Mouse (Mus musculus): ENCODE measurements at regions not wholly inside any gene's neighbourhood (a gene's known extent, or its start where the extent isn't known, plus 50 kb on each side); places are given as distances from the start of the nearest gene placed in this dataset.

GRCm38 (mm10) chr6:67127727-67128126 lies 90.5 kb upstream of the Gadd45a start:
- TF ChIP-seq POLR2A (IDR thresholded peaks at IDR 0.05; ENCODE audit: insufficient read length, low read depth) (no peak), POLR2AphosphoS2 (IDR thresholded peaks at IDR 0.05; ENCODE audit: insufficient read length, low read depth) (no peak), TCF12 (IDR thresholded peaks at IDR 0.05; ENCODE audit: insufficient read depth, poor library complexity, severe bottlenecking) (no peak), MYOD1 (IDR thresholded peaks at IDR 0.05; ENCODE audit: control insufficient read depth in 1 of 3, insufficient read length in 2 of 3, low read depth in 2 of 3) (no peak), MYOG (IDR thresholded peaks at IDR 0.05; ENCODE audit: control insufficient read depth in 1 of 3, insufficient read depth in 1 of 3, insufficient read length in 2 of 3, low read depth in 2 of 3) (no peak), USF1 (IDR thresholded peaks at IDR 0.05; ENCODE audit: low read depth) (no peak), REST (IDR thresholded peaks at IDR 0.05; ENCODE audit: insufficient read depth, insufficient read length) (no peak), MAX (IDR thresholded peaks at IDR 0.05; ENCODE audit: low read depth) (no peak)
